Mouse (Mus musculus) cerebellum, adult 18-20 months (tissue): ENCODE measurements around the gene Rbbp8nl.
A peak's percentile ranks its signal among the peaks of the same experiment; 100 is the strongest.
"Not testable (repeated sequence)": the region's sequence is repeated elsewhere in the genome, so short reads cannot be mapped to it uniquely, and the experiment has no call there.

Experiments
- DNase-seq, 2 experiments: peaks; one replicate each; pipeline ENCODE4 v3.0.0; 2021

Gene Rbbp8nl

GRCm38 (mm10) chr2:180279321-180279720 lies 10.4 kb downstream of the Rbbp8nl start:
- DNase-seq = no peak

- DNase-seq = no peak
These were observed 11.8 kb downstream of the Rbbp8nl start for GRCm38 (mm10) chr2:180277773-180278320.

GRCm38 (mm10) chr2:180276851-180277259 lies 12.8 kb downstream of the Rbbp8nl start:
- no peak for DNase-seq

- no peak for DNase-seq
These were observed 13.3 kb downstream of the Rbbp8nl start for GRCm38 (mm10) chr2:180276385-180276784.

DNA sequence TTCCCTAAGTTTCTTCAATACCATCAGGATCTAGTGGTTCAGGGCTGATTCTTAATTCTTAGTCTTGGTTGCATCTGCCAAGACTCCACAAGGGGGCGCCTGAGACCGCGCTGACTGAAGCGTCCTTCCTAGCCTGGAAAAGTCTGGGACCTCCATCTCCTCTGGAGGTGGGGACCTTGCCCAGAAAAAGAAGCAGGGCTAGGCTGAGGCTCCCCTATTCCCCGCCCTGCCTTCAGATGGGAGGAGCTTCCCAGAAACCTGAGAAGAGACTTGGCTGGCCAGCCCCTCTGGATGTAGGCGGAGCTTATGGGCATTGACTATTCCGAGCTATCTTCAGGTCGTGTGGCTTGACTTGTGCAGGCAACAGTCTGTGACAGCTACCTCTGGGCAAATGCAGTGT lies 13.8 kb downstream of the Rbbp8nl start:
- DNase-seq = peak; percentile 72 to 82

DNA sequence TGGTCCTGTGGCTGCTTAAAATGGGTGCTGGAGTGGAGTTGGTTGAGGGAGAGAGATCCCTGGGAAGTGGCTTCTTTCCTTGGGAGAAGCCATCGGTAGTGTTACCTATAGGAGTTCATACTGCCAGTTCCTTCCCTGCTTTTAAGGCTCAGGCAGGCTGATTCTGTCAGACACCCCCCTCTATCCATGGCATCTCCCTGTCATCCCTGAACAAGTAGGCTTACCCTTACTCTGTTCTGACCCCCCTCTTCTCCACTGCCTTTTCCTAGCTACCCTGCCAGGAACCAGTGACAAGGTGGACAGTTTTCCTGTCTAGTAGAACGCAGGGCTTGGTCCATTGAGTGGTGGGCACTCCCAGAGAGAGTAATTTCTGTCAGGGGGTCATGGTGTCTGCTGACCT lies 15.2 kb downstream of the Rbbp8nl start:
- no peak for DNase-seq

GRCm38 (mm10) chr2:180273394-180274244 lies 16.1 kb downstream of the Rbbp8nl start, which contains the start of gene Cables2:
Gene Cables2 (minus strand): TSS chr2:180273496.
- peak; percentile 94 to 96 for DNase-seq

DNA sequence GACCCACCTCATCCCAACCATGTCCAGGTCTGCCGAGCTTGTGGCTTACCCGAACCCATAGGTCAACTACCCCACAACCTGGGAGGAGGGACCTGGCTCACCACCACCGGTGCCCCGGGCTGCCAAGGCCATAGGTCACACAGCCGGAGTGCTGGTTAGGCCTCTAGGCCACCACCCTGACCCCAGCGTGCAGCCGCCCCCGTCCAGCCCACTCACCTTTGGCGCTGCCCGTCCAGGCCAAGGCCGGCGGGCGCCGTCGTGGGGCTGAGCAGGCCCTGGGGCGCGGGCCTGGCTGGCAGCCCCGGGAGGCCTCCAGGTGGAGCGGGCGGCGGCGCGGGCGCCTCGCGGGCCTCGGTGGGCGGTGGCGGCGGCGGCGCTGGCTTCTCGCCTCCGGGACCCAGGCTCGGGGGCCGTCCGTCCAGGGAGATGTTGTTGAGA lies 16.8 kb downstream of the Rbbp8nl start:
- peak in 1 of 2 experiments; percentile 57 for DNase-seq

- DNase-seq = no peak
These were observed 17.8 kb downstream of the Rbbp8nl start for GRCm38 (mm10) chr2:180271804-180272395.

- DNase-seq = no peak
These were observed 19.0 kb downstream of the Rbbp8nl start for GRCm38 (mm10) chr2:180270537-180271255.

DNA sequence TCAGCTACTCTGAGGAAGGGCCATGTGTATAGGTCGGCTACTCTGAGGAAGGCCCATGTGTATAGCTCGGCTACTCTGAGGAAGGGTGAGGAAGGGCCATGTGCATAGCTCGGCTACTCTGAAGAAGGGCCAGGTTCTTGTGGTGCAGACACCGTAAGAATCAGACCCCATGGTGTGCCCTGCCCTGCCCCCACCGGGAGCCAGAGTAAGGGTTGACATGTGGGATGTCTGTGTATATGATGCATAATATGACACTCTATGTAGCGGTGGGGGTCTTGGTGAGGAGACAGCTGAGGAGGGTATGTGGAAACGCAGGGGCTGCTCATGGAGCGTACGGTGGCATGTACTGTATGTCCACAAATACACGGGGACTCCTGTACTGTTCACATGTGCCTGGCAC lies 20.4 kb downstream of the Rbbp8nl start:
- DNase-seq = no peak

GRCm38 (mm10) chr2:180267955-180268354 lies 21.7 kb downstream of the Rbbp8nl start:
- DNase-seq = no peak

DNA sequence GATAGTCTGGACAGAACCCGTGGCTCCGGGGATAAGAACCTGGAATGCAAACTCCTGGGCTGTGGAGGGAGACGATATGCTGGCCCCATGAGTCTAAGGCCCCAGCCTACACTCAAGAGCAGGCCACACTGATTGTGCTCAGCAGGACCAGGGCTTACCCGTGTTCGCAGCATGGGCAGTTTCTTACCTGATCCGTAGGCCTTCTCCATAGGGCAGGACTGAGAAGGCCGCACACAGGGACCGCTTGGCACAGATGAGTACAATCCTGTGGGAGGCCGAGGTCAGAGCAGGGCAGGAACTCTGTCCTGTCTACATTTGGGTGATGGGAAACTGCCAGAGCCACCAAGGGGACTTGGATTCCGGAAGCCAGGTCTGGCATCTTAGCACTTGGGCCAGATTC lies 26.8 kb downstream of the Rbbp8nl start:
- no peak for DNase-seq

DNA sequence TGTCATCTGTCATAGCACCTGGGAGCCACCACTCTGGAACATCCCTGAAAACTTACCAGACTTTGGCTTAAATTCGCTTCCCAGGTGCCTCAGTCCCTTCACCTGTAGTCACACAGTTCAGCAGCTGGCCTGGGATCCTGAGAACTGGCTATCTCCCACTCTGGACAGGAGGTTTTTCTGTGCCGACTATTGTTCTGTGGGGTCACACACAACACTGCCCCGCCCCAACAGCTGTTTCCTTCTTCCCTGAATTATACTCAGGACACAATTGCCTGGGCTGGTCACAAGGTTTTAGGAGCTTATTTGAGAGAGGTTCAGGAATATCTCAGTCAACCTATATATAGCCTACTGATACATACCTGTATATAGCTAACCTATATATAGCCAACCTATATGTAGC lies 27.2 kb downstream of the Rbbp8nl start:
- DNase-seq = no peak

- no peak for DNase-seq
These were observed 27.8 kb downstream of the Rbbp8nl start for GRCm38 (mm10) chr2:180261901-180262300.

GRCm38 (mm10) chr2:180260610-180261480 lies 28.8 kb downstream of the Rbbp8nl start:
- no peak for DNase-seq

DNA sequence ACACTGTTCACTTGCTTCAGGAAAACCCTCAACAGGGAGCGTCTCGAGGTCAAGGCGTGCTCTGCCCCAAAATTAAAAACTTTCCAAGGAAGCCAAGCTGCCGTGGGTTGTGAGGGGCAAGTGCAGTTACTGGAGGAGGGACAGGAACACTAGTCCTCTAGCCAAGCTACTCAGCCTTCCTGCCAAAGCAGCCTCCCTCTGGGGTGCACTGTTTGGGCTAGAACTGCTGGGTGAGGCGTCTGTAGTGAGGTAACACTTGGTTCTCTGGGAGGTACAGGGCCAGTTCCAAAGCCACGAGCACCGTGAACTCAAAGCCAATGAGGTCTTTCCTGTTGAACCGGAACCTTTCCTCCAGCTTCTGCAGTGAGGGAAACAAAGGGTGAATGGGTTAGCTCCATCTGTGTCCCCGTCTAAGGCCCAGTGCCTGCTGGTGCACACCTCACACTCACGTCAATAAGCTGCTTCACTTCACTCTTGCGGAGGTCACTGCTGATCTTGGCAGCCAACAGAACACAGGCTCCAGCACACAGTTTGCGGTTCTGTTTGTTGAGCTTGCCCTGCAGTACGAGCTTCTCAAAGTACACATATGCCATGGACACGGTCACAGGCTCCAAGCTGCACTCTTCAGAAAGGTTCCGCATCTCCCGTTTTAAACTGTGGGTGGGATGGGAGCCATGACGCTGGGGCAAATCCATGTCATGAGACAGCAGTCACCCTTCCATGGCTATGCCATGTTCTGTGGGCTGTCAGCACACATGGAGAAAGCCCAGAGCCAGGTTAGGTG lies 29.7 kb downstream of the Rbbp8nl start:
- not testable (repeated sequence) for DNase-seq

DNA sequence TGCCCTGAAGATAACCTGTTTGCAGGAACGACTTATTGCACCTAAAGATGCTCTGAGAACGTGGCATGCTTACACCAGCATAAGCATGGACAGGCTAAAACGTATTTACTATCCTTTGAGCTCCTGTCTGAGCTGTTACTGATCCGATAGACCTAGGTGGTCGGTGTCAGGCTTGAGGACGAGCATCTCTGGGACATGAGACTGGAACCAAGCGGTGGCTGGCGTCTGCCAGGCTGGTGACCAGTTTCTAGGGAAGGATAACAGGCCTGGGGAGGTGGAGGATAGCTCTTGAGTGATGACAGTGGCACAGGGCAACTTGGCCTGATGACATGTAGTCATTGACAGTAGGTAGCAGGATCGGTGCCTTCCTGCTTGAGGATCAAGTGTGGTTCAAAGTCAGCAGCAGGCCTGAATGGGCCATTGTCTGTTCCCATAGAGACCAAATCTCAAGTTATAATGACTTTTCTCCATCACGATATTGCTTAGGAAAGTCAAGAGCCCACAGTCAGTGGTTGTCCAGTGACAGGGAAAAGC lies 30.7 kb downstream of the Rbbp8nl start:
- not testable (repeated sequence) for DNase-seq

DNA sequence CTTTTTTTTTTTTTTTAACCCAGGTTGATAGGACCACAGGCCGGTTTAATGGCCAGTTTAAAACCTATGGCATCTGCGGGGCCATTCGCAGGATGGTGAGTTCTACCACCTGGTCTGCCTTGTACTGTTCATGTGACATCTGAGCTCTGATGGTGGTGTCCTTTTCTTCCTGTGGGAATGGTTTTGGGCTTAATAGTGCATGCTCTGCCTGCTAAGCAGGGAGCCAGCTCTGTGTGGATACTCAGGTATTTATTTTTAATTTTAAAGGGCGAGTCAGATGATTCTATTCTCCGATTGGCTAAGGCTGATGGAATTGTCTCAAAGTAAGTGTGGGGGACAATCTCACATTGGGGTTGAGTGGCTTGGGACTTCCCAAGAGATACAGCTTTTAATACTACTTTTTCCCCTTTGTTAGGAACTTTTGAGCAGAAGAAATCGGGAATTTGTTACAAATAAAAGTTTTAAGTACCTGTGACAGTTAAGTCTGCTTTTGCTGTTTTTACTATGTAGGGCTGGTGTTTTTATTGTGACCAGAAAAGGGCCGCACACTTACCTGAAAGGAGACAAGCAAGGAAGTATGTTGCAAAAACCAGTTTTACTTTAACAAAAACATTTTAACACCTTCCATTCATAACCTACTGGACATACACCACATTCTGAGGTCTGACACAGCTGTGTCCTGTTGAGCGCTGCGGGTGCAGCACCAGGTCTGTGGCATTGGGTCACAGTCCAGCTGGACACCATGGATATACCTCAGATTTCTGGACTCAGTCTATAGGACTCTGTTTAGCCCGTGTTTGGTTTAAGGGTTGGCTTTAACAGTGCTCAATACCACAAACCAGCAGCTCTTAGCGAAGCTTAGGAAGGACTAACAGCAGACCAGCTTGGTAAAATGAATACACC lies 31.5 kb downstream of the Rbbp8nl start:
- DNase-seq = no peak

DNA sequence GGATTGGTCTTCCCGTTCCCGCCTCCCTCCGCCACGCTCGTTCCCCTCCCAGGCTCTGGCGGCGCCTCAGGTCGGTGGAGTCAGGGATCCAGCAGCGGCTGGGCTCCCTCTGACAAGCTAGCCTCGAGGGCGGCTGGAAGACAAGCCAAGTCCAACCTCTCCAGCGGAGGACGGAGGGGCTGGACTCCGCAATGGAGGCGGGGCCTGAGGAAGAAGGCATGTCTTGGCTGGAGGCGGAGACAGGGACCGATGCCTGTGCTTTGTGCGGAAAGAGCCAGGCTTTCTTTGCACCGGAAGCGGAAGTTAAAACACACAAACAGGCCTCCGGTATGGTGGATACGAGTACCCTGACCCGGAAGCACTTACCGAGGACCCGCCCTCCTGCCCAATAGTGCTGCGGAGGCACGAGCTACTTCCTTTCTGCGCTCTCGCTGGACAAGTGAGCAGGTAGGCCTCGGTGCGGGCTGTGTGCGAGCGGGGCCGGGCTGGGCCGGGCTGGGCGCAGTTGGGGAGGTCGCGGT lies 32.6 kb downstream of the Rbbp8nl start, which contains the start of gene Rps21:
Gene Rps21 (plus strand): TSS at position 377 of the 521 bp plus-strand sequence.
- peak; percentile 95 to 99 for DNase-seq
